Mouse (Mus musculus) heart, postnatal 0 days (tissue): ENCODE results near the gene Pou2f1.

Source experiments
- CTCF ChIP-seq: IDR thresholded peaks from 2 replicates; pipeline ENCODE4 v1.5.1; 2016; ENCODE audit warnings: antibody characterized with exemption, control low read depth, low read depth
- EP300 ChIP-seq: IDR thresholded peaks from 2 replicates; pipeline ENCODE4 v1.6.1; 2016; ENCODE audit warnings: antibody characterized with exemption, low read depth

- TF ChIP-seq CTCF (no peak), EP300 (no peak)
These were observed 6.3 kb upstream of the Pou2f1 start for GRCm38 (mm10) chr1:166008634-166009350.
